Mouse (Mus musculus): ENCODE results near the gene Gm13695.
"Not testable (repeated sequence)": the region's sequence is repeated elsewhere in the genome, so short reads cannot be mapped to it uniquely, and the experiment has no call there.

GRCm38 (mm10) chr2:83978633-83979032 lies 11.5 kb downstream of the Gm13695 start, which contains the start of gene Gm13694:
- not testable (repeated sequence) for TF ChIP-seq CTCF, EP300 (IDR thresholded peaks at IDR 0.05)
